Mouse (Mus musculus) lung, adult 2 months (tissue): ENCODE measurements around the gene H2al1a.
"Not testable (repeated sequence)": the region's sequence is repeated elsewhere in the genome, so short reads cannot be mapped to it uniquely, and the experiment has no call there.

ENCODE experiments used
- CTCF ChIP-seq: fragments of 200-500 bp; IDR thresholded peaks from 2 replicates; pipeline ENCODE4 v1.5.1; 2011; ENCODE audit warnings: mild to moderate bottlenecking, low read length, control low read depth; ENCODE audit not compliant: insufficient read depth
- POLR2A ChIP-seq: fragments of 200-500 bp; IDR thresholded peaks from 2 replicates; pipeline ENCODE4 v1.6.1; 2011; ENCODE audit warnings: low read depth, mild to moderate bottlenecking, control low read depth, low read length, borderline replicate concordance; ENCODE audit errors: extremely low read depth

- TF ChIP-seq CTCF, POLR2A: not testable (repeated sequence)
Observed at GRCm38 (mm10) chrX:11302132-11302531, 3.1 kb downstream of the H2al1a start, which contains the start of gene H2al1b.
